Mouse (Mus musculus): ENCODE measurements around the gene Nlrc5.

Nlrc5 gene

GRCm38 (mm10) chr8:94472741-94473140, 38.6 kb downstream of the Nlrc5 start:
- no peak for DNase-seq

GRCm38 (mm10) chr8:94473431-94473830, 39.3 kb downstream of the Nlrc5 start:
- DNase-seq = no peak

DNA sequence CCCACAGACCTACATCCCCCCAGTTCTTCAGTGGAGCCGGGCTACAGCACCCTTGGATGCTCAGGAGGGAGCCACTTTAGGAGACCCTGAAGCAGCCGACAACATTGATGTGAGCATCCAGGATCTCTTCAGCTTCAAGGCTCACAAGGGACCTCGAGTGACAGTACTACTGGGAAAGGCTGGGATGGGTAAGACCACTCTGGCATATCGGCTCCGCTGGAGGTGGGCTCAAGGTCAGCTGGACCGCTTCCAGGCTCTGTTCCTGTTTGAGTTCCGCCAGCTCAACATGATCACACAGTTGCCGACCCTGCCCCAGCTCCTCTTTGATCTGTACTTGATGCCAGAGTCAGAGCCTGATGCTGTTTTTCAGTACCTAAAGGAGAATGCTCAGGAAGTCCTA, 41.6 kb downstream of the Nlrc5 start:
- no peak for DNase-seq

GRCm38 (mm10) chr8:94476846-94477245, 42.7 kb downstream of the Nlrc5 start:
- DNase-seq = no peak

DNA sequence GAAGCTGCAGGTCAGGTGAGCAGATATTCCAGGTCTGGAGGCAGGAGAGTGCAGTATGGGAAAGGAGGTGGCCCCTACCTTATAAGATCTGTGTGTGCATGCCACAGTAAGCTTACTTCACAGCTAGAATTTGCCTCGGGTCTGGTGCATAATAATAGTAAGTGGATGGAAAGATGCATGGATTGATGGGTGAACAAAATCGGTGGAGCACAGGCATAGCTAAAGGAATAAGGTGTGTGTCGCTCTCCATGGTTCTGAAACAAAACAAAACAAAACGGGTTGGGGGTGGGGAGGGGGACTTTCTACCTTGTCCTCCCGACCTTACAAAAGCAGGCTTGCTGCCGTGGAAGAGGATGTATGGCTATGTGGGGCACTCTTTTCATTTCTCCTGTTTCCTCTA, 47.9 kb downstream of the Nlrc5 start:
- no peak for DNase-seq

DNA sequence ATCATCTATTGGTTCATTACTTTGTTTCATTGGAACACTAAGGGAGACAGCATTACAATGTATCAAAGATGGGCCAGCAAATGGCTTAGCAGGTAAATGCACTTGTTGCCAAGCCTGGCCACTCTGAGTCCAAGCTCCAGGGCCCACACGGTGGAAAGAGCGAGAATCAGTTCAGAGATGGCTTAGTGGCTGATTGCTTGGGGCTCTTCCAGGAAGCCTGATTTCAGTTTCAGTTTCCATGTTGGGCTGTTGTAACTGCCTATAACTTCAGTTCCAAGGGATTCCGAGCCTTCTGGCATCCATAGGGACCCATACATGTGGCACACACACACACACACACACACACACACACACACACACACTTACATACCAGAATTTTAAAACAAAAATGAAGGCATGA, 51.1 kb downstream of the Nlrc5 start:
- DNase-seq = no peak

- DNase-seq = peak; percentile 42 to 61
Measured at GRCm38 (mm10) chr8:94485882-94486281, 51.7 kb downstream of the Nlrc5 start.

GRCm38 (mm10) chr8:94488016-94488415, 53.9 kb downstream of the Nlrc5 start:
- no peak for DNase-seq

DNA sequence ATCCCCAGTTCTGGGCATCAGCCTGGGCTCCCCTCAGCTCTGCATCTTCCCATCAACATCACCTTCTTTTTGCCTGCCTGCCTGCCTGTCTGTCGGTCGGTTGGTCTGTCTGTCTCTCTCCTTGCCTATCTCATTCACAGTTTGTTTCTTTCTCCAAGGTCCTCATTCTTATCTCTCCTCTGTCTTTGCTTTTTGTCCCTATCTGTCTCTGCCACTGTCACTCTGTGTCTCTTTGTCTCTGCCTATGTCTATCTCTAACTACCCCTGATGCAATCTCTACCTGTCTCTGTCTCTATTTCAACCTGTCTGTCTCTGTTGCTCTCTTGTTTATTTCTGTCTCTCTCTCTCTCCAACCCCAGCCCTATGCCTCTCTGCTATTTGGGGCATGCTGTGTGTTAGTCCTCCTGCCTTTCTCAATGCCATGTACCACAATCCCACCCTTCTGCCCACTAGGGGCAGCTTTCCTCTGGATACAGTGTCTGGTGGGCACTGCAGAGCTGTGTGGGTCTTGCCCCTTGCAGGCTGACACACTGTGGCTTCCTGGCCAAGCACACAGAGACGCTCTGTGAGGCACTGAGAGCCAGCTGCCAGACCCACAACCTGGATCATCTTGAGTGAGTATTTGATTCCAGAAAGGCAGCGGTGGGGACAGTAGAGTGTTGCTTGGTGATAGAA, 55.8 kb downstream of the Nlrc5 start:
- no peak for DNase-seq

GRCm38 (mm10) chr8:94492021-94492681, 58.0 kb downstream of the Nlrc5 start:
- DNase-seq = peak; percentile 66 to 81

DNA sequence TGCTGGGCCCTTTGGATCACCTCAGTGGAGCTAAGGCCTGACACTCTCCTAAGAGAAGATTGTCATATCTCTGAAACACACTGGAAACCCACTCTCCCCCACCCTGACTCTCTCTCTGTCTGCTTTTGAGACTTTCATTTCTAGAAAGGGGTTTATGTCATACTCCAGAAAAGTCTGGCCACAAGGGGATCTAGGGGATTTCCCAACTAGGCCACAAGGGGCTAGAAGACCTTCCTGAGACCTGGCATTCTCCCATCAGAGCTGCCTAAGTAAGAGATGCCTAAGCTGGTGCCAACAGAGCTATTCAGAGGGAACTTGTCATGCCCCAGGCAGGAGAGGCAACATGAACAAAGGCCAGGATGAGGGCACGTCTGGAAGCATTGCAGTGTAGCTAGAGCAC, 59.1 kb downstream of the Nlrc5 start:
- no peak for DNase-seq

GRCm38 (mm10) chr8:94515430-94516208, 81.5 kb downstream of the Nlrc5 start:
- no peak for DNase-seq

GRCm38 (mm10) chr8:94516209-94516593, 82.0 kb downstream of the Nlrc5 start:
- DNase-seq = no peak

GRCm38 (mm10) chr8:94516766-94517165, 82.6 kb downstream of the Nlrc5 start:
- no peak for DNase-seq

GRCm38 (mm10) chr8:94518331-94518730, 84.2 kb downstream of the Nlrc5 start:
- no peak for DNase-seq

GRCm38 (mm10) chr8:94519021-94519420, 84.9 kb downstream of the Nlrc5 start:
- DNase-seq = no peak

DNA sequence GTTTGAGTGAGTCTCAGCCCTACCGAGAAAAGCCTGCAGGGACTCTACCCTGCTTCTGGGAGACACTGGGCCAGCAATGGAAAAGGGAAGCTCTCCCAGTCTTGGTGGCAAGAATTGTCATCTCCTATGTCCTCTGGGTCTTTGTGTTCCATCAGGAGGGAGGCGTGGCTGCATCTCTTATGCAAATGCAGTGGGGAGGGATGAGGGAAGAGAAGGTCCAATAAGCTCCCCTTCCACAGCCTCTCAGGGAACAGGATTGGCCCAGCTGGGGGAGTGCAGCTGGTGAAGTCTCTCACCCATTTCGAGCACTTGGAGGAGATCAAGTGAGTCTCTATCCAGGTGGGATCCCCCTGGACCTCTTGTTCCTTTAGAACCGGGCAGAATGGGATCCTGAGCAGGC, 87.3 kb downstream of the Nlrc5 start:
- no peak for DNase-seq

DNA sequence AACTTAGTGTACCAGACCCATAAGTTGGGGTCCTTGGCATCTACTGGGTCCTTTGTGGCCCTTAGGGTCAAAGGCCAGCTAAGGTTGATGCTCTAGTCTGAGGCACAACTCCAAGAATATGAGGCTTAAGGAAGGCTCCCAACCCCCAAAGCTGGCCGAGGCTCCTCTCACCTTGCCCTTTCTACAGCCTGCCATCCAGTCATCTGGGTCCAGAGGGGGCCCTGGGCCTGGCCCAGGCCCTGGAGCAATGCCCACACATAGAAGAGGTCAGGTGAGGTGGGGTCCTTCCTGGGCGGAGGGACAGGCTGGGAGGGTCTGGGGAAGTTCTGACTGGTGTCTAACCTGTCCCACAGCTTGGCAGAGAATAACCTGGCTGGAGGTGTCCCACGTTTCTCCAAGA, 88.3 kb downstream of the Nlrc5 start:
- no peak for DNase-seq

DNA sequence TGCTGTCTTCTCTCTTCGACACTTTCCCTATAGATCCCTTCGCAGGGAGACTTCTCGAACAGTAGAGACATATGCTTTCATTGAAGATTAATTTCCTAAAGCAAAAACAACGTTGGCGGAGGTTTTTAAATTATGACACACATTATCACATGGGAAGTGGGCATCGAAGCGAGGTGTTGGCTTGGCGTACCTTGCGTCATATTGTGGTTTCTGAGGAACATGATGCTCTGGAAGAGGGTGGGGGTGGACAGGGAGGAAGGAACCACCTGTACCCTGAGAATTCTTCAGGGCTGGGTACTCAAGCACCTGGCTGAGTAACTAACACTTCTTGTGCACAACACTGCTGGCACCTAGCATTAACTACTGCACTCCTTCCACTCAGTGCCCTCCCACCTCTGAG, 90.4 kb downstream of the Nlrc5 start:
- DNase-seq = no peak

GRCm38 (mm10) chr8:94527178-94527577, 93.0 kb downstream of the Nlrc5 start:
- DNase-seq = no peak

DNA sequence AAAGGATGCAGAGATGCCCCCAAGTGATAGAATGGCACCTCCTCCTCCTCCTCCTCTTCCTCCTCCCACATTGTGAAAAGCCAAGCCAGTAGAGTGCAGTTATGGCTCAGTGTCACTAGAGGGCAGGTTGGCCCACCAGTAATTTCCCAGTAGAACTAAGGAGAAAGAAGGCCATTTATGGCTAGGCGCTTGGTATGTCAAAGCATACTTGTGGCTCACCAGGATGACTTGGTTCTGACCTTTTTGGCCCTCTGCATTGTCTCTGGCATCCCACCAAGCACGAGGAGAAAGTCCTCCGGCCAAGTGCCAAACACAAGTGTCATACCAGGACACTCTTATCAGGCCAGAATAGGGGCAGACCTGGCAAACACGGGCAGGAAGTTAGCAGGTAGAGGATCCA, 94.1 kb downstream of the Nlrc5 start:
- peak; percentile 68 to 75 for DNase-seq

DNA sequence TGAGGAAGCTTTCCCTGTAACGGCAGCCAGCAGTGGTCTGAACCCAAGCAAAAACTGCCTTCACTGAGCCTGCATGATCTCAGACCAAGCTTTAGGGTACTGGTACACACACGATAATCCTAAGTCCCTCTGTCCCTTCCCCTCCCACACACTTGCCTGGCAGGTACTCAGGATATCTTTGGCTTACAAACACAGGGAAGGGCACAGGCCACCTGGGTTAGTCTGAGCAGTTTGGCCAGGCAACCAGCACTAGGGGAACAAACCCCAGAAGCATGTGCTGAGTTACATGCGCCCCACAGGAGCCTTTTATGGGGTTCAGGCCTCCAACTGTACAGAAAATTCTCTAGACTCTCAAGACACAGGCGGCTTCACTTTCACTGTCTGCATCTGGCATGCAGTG, 95.7 kb downstream of the Nlrc5 start:
- DNase-seq = no peak

- DNase-seq = no peak
Measured at GRCm38 (mm10) chr8:94530643-94531042, 96.5 kb downstream of the Nlrc5 start.

- no peak for DNase-seq
Measured at GRCm38 (mm10) chr8:94532000-94532399, 97.8 kb downstream of the Nlrc5 start.

All from kidney, adult 8-10 months (tissue).